Mouse (Mus musculus) ES-E14 (cell line): ENCODE data around the gene Ttc13.

Experiments
- ZC3H11A ChIP-seq: IDR thresholded peaks from 2 replicates; pipeline ENCODE4 v1.6.1; 2012; ENCODE audit warnings: low read depth, mild to moderate bottlenecking, inconsistent platforms, low read length, borderline replicate concordance
- ZNF384 ChIP-seq: IDR thresholded peaks from 2 replicates; pipeline ENCODE4 v1.6.1; 2012; ENCODE audit warnings: low read depth, low read length, inconsistent platforms

- TF ChIP-seq ZNF384: no peak
- TF ChIP-seq ZC3H11A: no peak
Measured at GRCm38 (mm10) chr8:124676661-124677060, 45.1 kb downstream of the Ttc13 start.
